Comparison of ENCODE assay signal across 8 mouse cellular contexts in the genomic region with DNA sequence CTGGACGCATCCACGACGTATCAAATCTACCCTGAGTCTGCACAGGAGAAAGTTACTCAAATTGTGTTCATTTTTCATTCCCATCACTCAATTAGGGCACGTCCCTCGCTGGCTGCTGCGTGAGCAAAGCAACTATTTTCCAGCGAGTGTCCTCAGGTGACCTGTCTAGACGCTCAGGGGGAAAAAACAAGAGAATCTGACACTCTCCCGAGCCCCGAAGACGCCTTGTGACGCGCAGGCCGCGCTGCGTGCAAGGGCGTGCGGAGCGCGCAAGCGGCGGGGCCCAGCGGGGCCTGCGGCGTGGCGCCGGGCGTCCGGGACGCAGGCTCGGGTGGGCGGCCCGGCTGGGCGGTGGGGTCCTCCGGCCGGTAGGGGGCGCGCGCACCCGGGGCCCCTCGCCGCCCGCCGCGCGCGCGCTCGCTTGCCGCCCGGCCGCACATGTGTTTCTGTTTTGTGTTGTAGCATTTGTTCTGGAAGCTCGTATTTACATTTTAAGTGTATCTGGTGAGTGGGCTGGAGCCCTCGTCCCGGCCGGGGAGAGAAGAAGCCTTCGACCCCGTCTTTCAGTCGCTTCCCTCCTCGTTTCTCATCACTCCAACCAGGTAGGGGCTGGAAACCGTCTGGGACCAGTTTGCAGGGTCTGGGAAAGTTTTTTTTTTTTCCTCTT. TPM values are rescaled to one million over a fixed set of nuclear protein-coding genes. Genes with fewer than 3 reads are reported as not detected.
A peak's percentile ranks its signal among the peaks of the same experiment; 100 is the strongest.
DNase-seq lines count a peak whose midpoint lies in the region; ATAC-seq and TF ChIP-seq lines count a peak whose summit lies in the region.

No protein-coding gene starts in this region.

- H3K36me3 ChIP-seq in heart, embryonic 14.5 days (ENCODE audit: control insufficient read depth, insufficient read depth, low read length) = peaks cover 6% of the 10 kb centered on the region; the same call in 1 of the 2 replicates
- H3K36me3 ChIP-seq in liver, embryonic 15.5 days (replicated peaks) = peaks cover 23% of the 10 kb centered on the region
- peaks cover 10% of the 10 kb centered on the region for H3K36me3 ChIP-seq in stomach, embryonic 14.5 days (ENCODE audit: control insufficient read depth, insufficient read depth, low read length)

- H3K9me3 ChIP-seq in heart, embryonic 14.5 days (ENCODE audit: control insufficient read depth, low read length) = no peaks in the 10 kb centered on the region
- H3K9me3 ChIP-seq in liver, embryonic 15.5 days (replicated peaks) = no peaks in the 10 kb centered on the region
- H3K9me3 ChIP-seq in stomach, embryonic 14.5 days (ENCODE audit: control insufficient read depth, low read depth, low read length) = no peaks in the 10 kb centered on the region

- peak overlapping the region; percentile 69 to 90 for H3K4me3 ChIP-seq in heart, embryonic 14.5 days (ENCODE audit: control insufficient read depth in 1 of 2, insufficient read depth in 1 of 2, low read depth in 1 of 2, low read length in 2 of 2)
- H3K4me3 ChIP-seq in liver, embryonic 15.5 days (replicated peaks) = peak overlapping the region; percentile 96
- H3K4me3 ChIP-seq in stomach, embryonic 14.5 days (ENCODE audit: low read depth, low read length) = peak overlapping the region; percentile 81

- TF ChIP-seq POLR2A in brain, embryonic 14.5 days (IDR thresholded peaks at IDR 0.05; ENCODE audit: borderline replicate concordance, extremely low read depth, insufficient read depth, insufficient read length, poor library complexity, severe bottlenecking) = peak; percentile 25; the same call in 1 of the 2 replicates

- under 1% methylated on average over 53 of the region's 61 CpGs for WGBS in heart, embryonic 14.5 days
- under 1% methylated on average over 61 of the region's 61 CpGs for WGBS in liver, embryonic 15.5 days (ENCODE audit: insufficient replicate concordance)
- under 1% methylated on average over 61 of the region's 61 CpGs for WGBS in stomach, embryonic 14.5 days

- peaks cover 5% of the 10 kb centered on the region; the same call in 1 of the 2 replicates for H3K27me3 ChIP-seq in heart, embryonic 14.5 days (ENCODE audit: control insufficient read depth, insufficient read depth, low read length)
- H3K27me3 ChIP-seq in liver, embryonic 15.5 days = no peaks in the 10 kb centered on the region
- H3K27me3 ChIP-seq in stomach, embryonic 14.5 days (ENCODE audit: control insufficient read depth, insufficient read depth, low read length) = 0 out of 2 replicates have a peak, but pooled peaks cover 3% of the 10 kb centered on the region

- peak; percentile 91 for DNase-seq in CD4-positive, CD25-positive, alpha-beta regulatory T cell, adult 2 months (ENCODE audit: low read depth, low spot score)
- DNase-seq in brain, embryonic 14.5 days (ENCODE audit: low read depth) = peak; percentile 91
- DNase-seq in fibroblast of lung, adult 2 months (ENCODE audit: low read depth) = peak; percentile 45
- peak; percentile 89 for DNase-seq in kidney, postnatal 14 days
- peak; percentile 87 for DNase-seq in neural tube, embryonic 10.5 days (ENCODE audit: extremely low spot score, low spot score)

- H3K4me1 ChIP-seq in heart, embryonic 14.5 days (ENCODE audit: control insufficient read depth in 2 of 2, insufficient read depth in 2 of 2, low read length in 2 of 2) = peaks cover 18 to 25% of the 10 kb centered on the region in 2 experiments
- peaks cover 75% of the 10 kb centered on the region for H3K4me1 ChIP-seq in liver, embryonic 15.5 days (replicated peaks)
- H3K4me1 ChIP-seq in stomach, embryonic 14.5 days (ENCODE audit: control insufficient read depth, insufficient read depth, low read length) = peaks cover 21% of the 10 kb centered on the region

- peak overlapping the region; percentile 90 to 93 for H3K27ac ChIP-seq in heart, embryonic 14.5 days (replicated peaks in 1 of 2; ENCODE audit: control insufficient read depth in 1 of 2, insufficient read depth in 1 of 2, low read depth in 2 of 2, low read length in 2 of 2)
- H3K27ac ChIP-seq in liver, embryonic 15.5 days (replicated peaks) = peak overlapping the region; percentile 89
- peak overlapping the region; percentile 98 for H3K27ac ChIP-seq in stomach, embryonic 14.5 days (ENCODE audit: low read length)

- peak overlapping the region; percentile 77 for H3K4me2 ChIP-seq in heart, embryonic 14.5 days (ENCODE audit: low read length)
- peak overlapping the region; percentile 90 for H3K4me2 ChIP-seq in liver, embryonic 15.5 days
- H3K4me2 ChIP-seq in stomach, embryonic 14.5 days (replicated peaks; ENCODE audit: low read depth, low read length) = peak overlapping the region; percentile 78

- peak; percentile 41; the same call in 1 of the 2 replicates for TF ChIP-seq CTCF in brain, embryonic 14.5 days (IDR thresholded peaks at IDR 0.05; ENCODE audit: borderline replicate concordance, extremely low read depth, insufficient read depth, insufficient read length)

- ATAC-seq in heart, embryonic 14.5 days (ENCODE audit: insufficient number of reproducible peaks, insufficient read depth, low FRiP score, low read depth) = peak; percentile 36; the same call in 1 of the 2 replicates
- peak; percentile 74 for ATAC-seq in liver, embryonic 15.5 days (ENCODE audit: insufficient read depth)
- ATAC-seq in stomach, embryonic 14.5 days (ENCODE audit: insufficient number of reproducible peaks, insufficient read depth, low FRiP score, low read depth) = peak; percentile 79

- peak overlapping the region; percentile 93 for H3K9ac ChIP-seq in heart, embryonic 14.5 days (ENCODE audit: low read length)
- peak overlapping the region; percentile 99 for H3K9ac ChIP-seq in liver, embryonic 15.5 days
- H3K9ac ChIP-seq in stomach, embryonic 14.5 days (replicated peaks; ENCODE audit: low read depth, low read length) = peak overlapping the region; percentile 94

RNA-seq across cellular contexts. Expression of a gene that starts 0.8 kb away (rescaled TPM):
- 104 and 106 TPM in 2 replicates for polyA plus RNA-seq in brain, embryonic 14.5 days (2012; rRNA removed)
- 15.1 and 16.1 TPM in 2 replicates for polyA plus RNA-seq in heart, embryonic 14.5 days (2014; fragmentation: Nextera tagmentation; extraction: Ambion mirVana)
- 28.0 and 32.1 TPM in 2 replicates for polyA plus RNA-seq in liver, embryonic 15.5 days (2015; fragmentation: Nextera tagmentation; extraction: Ambion mirVana)
- 26.2 and 26.6 TPM in 2 replicates for polyA plus RNA-seq in stomach, embryonic 14.5 days (2014; fragmentation: Nextera tagmentation; extraction: Ambion mirVana)

RNA-seq across cellular contexts. Expression of a gene that starts 35.4 kb away (rescaled TPM):
- polyA plus RNA-seq in brain, embryonic 14.5 days (2012; rRNA removed) = 43.4 and 45.9 TPM in 2 replicates
- polyA plus RNA-seq in heart, embryonic 14.5 days (2014; fragmentation: Nextera tagmentation; extraction: Ambion mirVana) = 14.2 and 15.9 TPM in 2 replicates
- 4.8 and 6.5 TPM in 2 replicates for polyA plus RNA-seq in liver, embryonic 15.5 days (2015; fragmentation: Nextera tagmentation; extraction: Ambion mirVana)
- 9.9 and 10.5 TPM in 2 replicates for polyA plus RNA-seq in stomach, embryonic 14.5 days (2014; fragmentation: Nextera tagmentation; extraction: Ambion mirVana)

RNA-seq across cellular contexts. Expression of a gene that starts 41.3 kb away (rescaled TPM):
- polyA plus RNA-seq in brain, embryonic 14.5 days (2012; rRNA removed) = 0.04 TPM in 1 of 2 replicates, not detected in the other
- not detected in 2 replicates for polyA plus RNA-seq in heart, embryonic 14.5 days (2014; fragmentation: Nextera tagmentation; extraction: Ambion mirVana)
- polyA plus RNA-seq in liver, embryonic 15.5 days (2015; fragmentation: Nextera tagmentation; extraction: Ambion mirVana) = not detected in 2 replicates
- not detected in 2 replicates for polyA plus RNA-seq in stomach, embryonic 14.5 days (2014; fragmentation: Nextera tagmentation; extraction: Ambion mirVana)

Comparison
In these comparisons a context has a peak if more than half of its experiments do, and no peak if none do; other contexts are left out.
1. Peak in every context shown above with its lines: DNase-seq, ATAC-seq, H3K4me3 ChIP-seq and H3K27ac ChIP-seq.